Comparison of ENCODE assay signal across 14 mouse cellular contexts in the genomic region with DNA sequence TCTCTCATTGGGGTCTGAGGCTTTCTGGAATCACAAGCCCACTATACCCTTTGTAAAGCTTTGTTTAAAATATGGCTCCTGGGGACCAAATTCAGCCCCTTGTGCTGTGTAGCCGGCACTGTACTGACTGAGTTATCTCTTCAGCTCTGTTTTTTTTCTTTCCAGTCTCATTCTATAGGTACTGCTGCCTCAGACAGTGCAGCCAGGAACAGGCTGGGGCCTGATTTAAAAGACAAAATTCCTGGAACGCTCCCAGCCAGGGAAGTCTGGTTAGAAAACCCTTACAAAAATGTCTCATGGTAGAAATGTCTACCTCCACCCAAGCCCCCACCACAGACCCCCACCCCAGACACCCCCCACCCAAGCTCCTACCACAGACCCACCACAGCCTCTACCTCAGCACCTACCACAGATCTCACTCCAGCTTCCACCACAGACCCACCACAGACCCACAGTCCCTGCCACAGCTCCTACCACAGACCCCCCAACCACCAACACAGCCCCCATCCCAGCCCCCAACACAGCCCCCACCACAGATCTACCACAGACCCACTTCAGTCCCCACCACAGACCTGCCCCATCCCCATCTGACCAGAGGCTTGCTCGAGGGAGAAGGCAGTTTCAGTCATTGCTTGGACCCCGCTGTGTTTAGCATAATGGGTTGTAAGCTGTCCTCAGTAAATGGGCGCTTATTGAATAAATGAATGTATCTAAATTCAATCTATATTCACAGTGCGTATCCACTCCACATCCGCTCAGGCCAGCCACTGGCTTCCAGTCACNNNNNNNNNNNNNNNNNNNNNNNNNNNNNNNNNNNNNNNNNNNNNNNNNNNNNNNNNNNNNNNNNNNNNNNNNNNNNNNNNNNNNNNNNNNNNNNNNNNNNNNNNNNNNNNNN. TPM values are rescaled to one million over a fixed set of nuclear protein-coding genes. Genes with fewer than 3 reads are reported as not detected.
DNase-seq lines count a peak whose midpoint lies in the region; ATAC-seq and TF ChIP-seq lines count a peak whose summit lies in the region.
"Had no signal": no experiment of that assay in that cellular context is flagged by ENCODE, and none has a peak within 500 bp of the region (broad histone marks: within the 10 kb centered on the region; RNA-seq: fewer than 3 reads in every experiment).

No protein-coding gene starts in this region.

- no peak overlapping the region for H3K4me2 ChIP-seq in kidney, embryonic 14.5 days (replicated peaks; ENCODE audit: low read depth, low read length)
- H3K4me2 ChIP-seq in forebrain, embryonic 16.5 days (ENCODE audit: low read length), result no peak overlapping the region
- no peak overlapping the region for H3K4me2 ChIP-seq in limb, embryonic 15.5 days

- H3K27ac ChIP-seq in kidney, embryonic 14.5 days (ENCODE audit: low read depth, low read length), result no peak overlapping the region
- no peak overlapping the region for H3K27ac ChIP-seq in kidney, adult 2 months (ENCODE audit: insufficient read depth, low read depth, low read length)
- no peak overlapping the region for H3K27ac ChIP-seq in forebrain, embryonic 16.5 days (ENCODE audit: low read length)
- 0 out of 2 replicates have a peak overlapping the region, but pooled peaks have one; percentile 17 for H3K27ac ChIP-seq in limb, embryonic 15.5 days

- H3K9me3 ChIP-seq in kidney, embryonic 14.5 days (ENCODE audit: control insufficient read depth, low read length), result no peaks in the 10 kb centered on the region
- no peaks in the 10 kb centered on the region for H3K9me3 ChIP-seq in forebrain, embryonic 16.5 days (ENCODE audit: control insufficient read depth, low read length)
- no peaks in the 10 kb centered on the region for H3K9me3 ChIP-seq in limb, embryonic 15.5 days

- no peak for TF ChIP-seq CTCF in kidney, adult 2 months (conservative IDR thresholded peaks at IDR 0.05; ENCODE audit: insufficient read depth, insufficient read length, low read depth, low read length)

- no peaks in the 10 kb centered on the region for H3K4me1 ChIP-seq in kidney, embryonic 14.5 days (ENCODE audit: control insufficient read depth, insufficient read depth, low read length)
- H3K4me1 ChIP-seq in kidney, adult 2 months (ENCODE audit: control insufficient read depth, insufficient read depth, low read length), result no peaks in the 10 kb centered on the region
- H3K4me1 ChIP-seq in forebrain, embryonic 16.5 days (replicated peaks; ENCODE audit: control insufficient read depth, insufficient read depth, low read length), result peaks cover 19% of the 10 kb centered on the region
- H3K4me1 ChIP-seq in limb, embryonic 15.5 days, result peaks cover 19% of the 10 kb centered on the region

- 78% methylated on average over 7 of the region's 7 CpGs for WGBS in kidney, embryonic 14.5 days
- 94% methylated on average over 7 of the region's 7 CpGs for WGBS in kidney, adult 2 months
- 41% methylated on average over 7 of the region's 7 CpGs for WGBS in forebrain, embryonic 16.5 days
- WGBS in limb, embryonic 15.5 days, result 61% methylated on average over 7 of the region's 7 CpGs

- no peaks in the 10 kb centered on the region for H3K27me3 ChIP-seq in kidney, embryonic 14.5 days (ENCODE audit: control insufficient read depth, insufficient read depth, low read length)
- no peaks in the 10 kb centered on the region for H3K27me3 ChIP-seq in kidney, adult 2 months (replicated peaks; ENCODE audit: control insufficient read depth, insufficient read depth, low read length)
- H3K27me3 ChIP-seq in forebrain, embryonic 16.5 days (replicated peaks; ENCODE audit: control insufficient read depth, insufficient read depth, low read length), result no peaks in the 10 kb centered on the region
- H3K27me3 ChIP-seq in limb, embryonic 15.5 days, result no peaks in the 10 kb centered on the region
- H3K27me3 ChIP-seq: Patski had no signal

- no peak overlapping the region for H3K4me3 ChIP-seq in kidney, embryonic 14.5 days (ENCODE audit: low read length)
- no peak overlapping the region for H3K4me3 ChIP-seq in kidney, adult 2 months (ENCODE audit: insufficient read depth, low read depth, low read length)
- no peak overlapping the region for H3K4me3 ChIP-seq in forebrain, embryonic 16.5 days (replicated peaks; ENCODE audit: low read length)
- H3K4me3 ChIP-seq in limb, embryonic 15.5 days, result no peak overlapping the region

- peak; percentile 34; the same call in 1 of the 2 replicates for ATAC-seq in kidney, embryonic 14.5 days (ENCODE audit: low FRiP score, low TSS enrichment)
- ATAC-seq in activated CD4-positive, CD25-positive, alpha-beta regulatory T cell, adult 4 months, result peak; percentile 30
- ATAC-seq in forebrain, embryonic 16.5 days, result peak; percentile 54; the same call in 1 of the 2 replicates
- peak; percentile 56; the same call in 1 of the 2 replicates for ATAC-seq in limb, embryonic 15.5 days (ENCODE audit: insufficient number of reproducible peaks, low FRiP score, low TSS enrichment, low read depth)
- ATAC-seq: liver, postnatal 0 days; Patski had no signal

- DNase-seq in kidney, adult 2 months, result no peak
- DNase-seq in lung, postnatal 36 days, result no peak
- DNase-seq in layer of hippocampus, postnatal 36 days, result no peak
- DNase-seq in adrenal gland, adult 2 months, result no peak
- DNase-seq: cerebellum, adult 9-10 months; gastrocnemius, postnatal 10 days; kidney, postnatal 10 days; liver, postnatal 0 days had no signal

- TF ChIP-seq POLR2A in kidney, adult 2 months (IDR thresholded peaks at IDR 0.05; ENCODE audit: low read depth, low read length), result no peak

- no peak overlapping the region for H3K9ac ChIP-seq in kidney, embryonic 14.5 days (ENCODE audit: low read depth, low read length)
- no peak overlapping the region for H3K9ac ChIP-seq in forebrain, embryonic 16.5 days (replicated peaks; ENCODE audit: low read depth, low read length)
- no peak overlapping the region for H3K9ac ChIP-seq in limb, embryonic 15.5 days
- H3K9ac ChIP-seq: liver, postnatal 0 days had no signal

- H3K36me3 ChIP-seq in kidney, embryonic 14.5 days (ENCODE audit: control insufficient read depth, insufficient read depth, low read length), result no peaks in the 10 kb centered on the region
- H3K36me3 ChIP-seq in kidney, adult 2 months (ENCODE audit: control insufficient read depth, insufficient read depth, low read length), result no peaks in the 10 kb centered on the region
- no peaks in the 10 kb centered on the region for H3K36me3 ChIP-seq in forebrain, embryonic 16.5 days (ENCODE audit: control insufficient read depth, insufficient read depth)
- H3K36me3 ChIP-seq in limb, embryonic 15.5 days, result no peaks in the 10 kb centered on the region

RNA-seq across cellular contexts. Expression of a gene that starts 17.5 kb away (rescaled TPM):
- polyA plus RNA-seq in kidney, embryonic 14.5 days (2014; fragmentation: Nextera tagmentation; extraction: Ambion mirVana), result 26.8 and 34.6 TPM in 2 replicates
- 1.8 and 3.3 TPM in 2 replicates for polyA plus RNA-seq in kidney, adult 2 months (2012; rRNA removed)
- polyA plus RNA-seq in activated CD4-positive, CD25-positive, alpha-beta regulatory T cell, adult 4 months (2017; shearing (Covaris generic)), result 100 to 1,000 TPM; 170 to 252 TPM
- polyA plus RNA-seq in forebrain, embryonic 16.5 days (2015; fragmentation: Nextera tagmentation; extraction: Ambion mirVana), result 5.5 and 7.8 TPM in 2 replicates
- 13.4 and 17.4 TPM in 2 replicates for polyA plus RNA-seq in limb, embryonic 15.5 days (2015; fragmentation: Nextera tagmentation; extraction: Ambion mirVana)
- 1 to 10 TPM; 7.0 to 8.1 TPM for total RNA-seq in layer of hippocampus, postnatal 36 days (2021)
- 1 to 10 TPM; 2.5 to 3.8 TPM for total RNA-seq in adrenal gland, adult 2 months (2021)
- 3.0 and 3.7 TPM in 2 replicates for polyA plus RNA-seq in adrenal gland, adult 2 months (2012; rRNA removed)
- polyA plus RNA-seq: C2C12, Patski had no signal
